Mouse (Mus musculus) cerebellum, postnatal 10 days (tissue): Measurements from ENCODE around the gene Mynn.
A peak's percentile ranks its signal among the peaks of the same experiment; 100 is the strongest.
"Not testable (repeated sequence)": the region's sequence is repeated elsewhere in the genome, so short reads cannot be mapped to it uniquely, and the experiment has no call there.

Experiments used
- DNase-seq, 2 experiments: peaks; one replicate each; pipeline ENCODE4 v3.0.0; 2021; ENCODE audit warnings: mixed read lengths in 2 of 2

Mynn gene

DNA sequence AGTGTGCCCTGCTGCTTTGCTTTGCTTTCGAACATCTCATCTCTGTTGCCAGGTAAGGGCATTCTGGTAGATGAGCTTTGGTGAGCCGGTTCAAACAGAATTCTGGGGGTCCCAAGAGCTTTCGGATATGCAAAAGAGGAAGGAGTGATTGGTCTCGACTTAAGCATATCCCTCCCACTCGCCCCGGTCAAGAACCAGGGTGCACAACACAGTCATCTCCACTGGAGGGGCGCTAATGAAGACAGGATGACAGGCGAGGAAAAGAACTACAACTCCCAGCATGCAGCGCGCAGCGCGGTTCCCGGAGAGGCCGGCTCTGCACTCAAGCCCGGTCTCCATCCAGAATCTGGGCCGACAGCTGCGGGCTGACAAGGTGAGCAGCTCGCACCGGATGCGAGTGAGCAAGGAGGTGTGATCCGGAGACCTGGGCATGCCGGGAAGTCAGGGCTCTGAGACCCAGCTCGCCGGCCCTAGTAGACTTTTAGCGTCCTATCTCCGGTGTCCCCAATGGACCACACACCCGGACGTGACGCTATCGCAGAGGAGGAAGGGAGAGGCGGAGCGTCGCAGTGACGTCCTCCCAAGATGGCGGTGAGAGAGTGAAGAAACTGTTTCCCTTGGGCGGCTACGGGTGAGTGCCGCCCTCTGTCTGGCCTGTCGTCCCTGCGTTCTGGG is at the start of gene Mynn:
TSS of gene Mynn (plus strand) at position 1 of the 675 bp plus-strand sequence.
- peak; percentile 98 for DNase-seq

DNA sequence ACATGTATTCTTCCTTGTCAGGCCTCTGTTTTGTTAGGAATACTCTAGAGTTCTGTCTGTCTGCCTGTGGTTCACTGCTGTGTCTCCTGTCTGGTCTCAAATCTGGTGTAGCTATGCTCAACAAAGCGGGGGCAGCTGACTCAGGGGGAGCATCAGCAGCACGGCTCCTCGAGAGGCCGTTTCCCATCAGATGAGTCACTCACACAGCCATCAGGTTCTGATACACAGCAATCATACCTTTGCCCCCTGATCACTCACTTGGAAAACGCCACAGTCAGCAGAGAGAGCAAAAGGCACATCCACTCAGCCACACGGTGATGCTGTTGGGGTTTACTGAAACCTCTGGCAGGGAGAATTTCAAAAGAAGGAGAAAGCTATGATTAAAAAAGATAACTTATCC is 48.1 kb upstream of the Mynn start:
- DNase-seq: no peak

GRCm38 (mm10) chr3:30560677-30561314 is 41.1 kb upstream of the Mynn start:
- DNase-seq: peak in 1 of 2 experiments; percentile 16

GRCm38 (mm10) chr3:30566333-30566732 is 35.5 kb upstream of the Mynn start:
- DNase-seq: not testable (repeated sequence)

DNA sequence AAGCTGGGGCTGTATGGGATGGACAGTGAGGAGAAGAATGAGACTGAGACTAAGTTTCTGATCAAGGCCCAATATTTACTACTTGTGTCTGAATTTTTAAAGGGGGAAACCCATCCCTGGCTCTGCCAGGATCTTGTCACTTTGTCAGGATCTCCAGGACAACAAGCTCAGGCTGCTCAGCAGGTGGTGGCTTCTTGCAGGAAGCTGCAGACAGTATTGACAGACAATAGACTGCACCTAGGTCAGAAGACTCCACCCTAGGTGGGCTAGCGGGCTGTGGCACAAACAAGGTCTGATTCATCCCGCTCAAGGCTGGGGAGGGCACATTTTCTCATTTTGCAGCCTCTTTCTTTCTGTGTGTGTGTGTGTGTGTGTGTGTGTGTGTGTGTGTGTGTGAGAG is 28.3 kb upstream of the Mynn start:
- no peak for DNase-seq

DNA sequence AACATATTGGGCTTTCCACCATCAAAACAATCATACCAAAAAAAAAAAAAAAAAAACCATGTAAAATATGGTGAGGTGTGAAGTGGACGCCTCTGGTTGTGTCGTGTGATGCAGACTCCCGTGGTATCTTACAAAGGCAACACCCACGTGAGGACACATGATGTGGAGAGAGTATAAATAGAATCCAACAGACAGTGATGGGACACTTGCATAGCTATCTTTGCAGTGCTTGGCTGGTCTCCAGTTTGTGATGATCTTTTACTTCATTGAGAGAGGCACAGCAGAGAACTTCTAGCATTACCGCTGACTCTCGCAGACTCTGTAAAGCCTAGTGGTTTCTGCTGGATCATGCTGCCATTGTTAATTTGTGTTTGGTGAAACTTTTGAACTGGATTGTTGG is 13.0 kb upstream of the Mynn start:
- DNase-seq: no peak

- peak; percentile 36 to 56 for DNase-seq
Observed at GRCm38 (mm10) chr3:30592418-30592853, 9.4 kb upstream of the Mynn start.

DNA sequence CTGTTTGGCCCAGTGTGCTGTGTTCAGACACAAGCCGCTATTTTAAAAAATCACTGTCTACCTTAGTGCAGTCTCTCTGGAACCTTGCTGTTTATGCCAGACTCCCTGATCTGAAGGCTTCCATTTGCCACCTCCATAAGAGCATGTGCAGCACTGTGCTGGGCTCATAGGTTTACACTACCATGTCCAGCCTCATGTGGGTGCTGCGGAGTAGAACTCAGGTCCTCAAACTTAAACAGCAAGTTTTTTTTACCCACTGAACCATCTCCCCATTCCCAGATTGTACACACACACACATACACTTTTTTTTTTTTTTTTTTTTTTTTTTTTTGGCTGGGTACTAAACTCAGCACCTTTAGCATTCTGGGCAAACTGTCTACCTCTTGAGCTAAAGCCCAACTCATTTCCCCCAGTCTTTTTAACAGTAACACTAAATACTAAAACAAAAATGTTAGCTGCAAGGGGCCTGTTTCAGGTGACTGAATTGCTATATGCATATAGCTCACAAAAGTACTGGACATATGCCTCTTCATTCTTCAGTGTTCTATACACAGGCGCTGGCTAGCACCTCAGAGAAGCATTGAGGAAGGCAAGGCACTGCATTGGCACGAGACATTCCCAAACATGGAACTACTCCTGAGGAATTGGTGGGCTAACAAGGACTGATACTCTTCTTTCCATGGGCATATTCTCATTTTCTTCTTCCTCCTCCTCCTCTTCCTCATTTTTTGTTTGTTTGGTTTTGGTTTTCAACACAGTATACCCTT is 8.0 kb upstream of the Mynn start:
- DNase-seq: peak in 1 of 2 experiments; percentile 13

GRCm38 (mm10) chr3:30595111-30595832 is 6.6 kb upstream of the Mynn start:
- DNase-seq: peak; percentile 66 to 73

GRCm38 (mm10) chr3:30597271-30597670 is 4.6 kb upstream of the Mynn start:
- no peak for DNase-seq

DNA sequence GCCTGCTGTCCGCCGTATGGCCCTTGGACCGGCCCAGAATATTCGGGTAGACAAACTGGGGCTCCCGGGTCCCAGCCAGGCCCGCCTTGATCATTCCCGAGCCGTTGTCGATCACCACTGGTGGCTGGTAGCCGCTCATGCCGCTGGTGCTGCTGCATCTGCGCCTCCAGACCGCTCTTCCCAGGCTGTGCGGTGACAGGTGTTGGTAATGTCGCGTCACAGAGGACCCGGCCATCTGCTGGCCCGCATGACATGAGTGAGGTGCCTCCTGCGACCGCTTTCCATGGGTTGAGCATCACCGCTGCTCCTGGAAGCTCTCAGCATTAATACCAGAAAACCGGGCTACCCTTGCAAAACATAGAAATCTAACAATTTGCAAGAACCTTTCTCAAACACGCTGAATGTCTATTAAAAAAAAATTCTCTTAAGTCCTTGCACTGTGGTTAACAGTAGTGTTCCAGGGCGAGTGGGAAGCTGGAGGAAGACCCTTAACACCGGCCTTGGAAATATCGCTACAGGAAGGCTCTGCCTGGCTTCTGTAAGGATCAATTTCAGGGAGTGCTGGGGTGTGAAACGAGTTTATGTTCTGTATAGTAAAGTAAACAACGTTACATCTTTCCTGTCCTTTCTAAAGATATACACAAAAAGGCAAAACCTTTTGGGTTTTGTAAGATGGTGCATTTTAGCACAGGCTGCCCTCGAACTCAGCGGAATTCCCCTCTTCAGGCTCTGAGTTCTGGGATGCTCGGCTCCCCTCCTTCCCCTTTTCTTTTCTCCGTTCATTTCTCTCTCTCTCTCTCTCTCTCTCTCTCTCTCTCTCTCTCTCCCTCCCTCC is 1.9 kb upstream of the Mynn start, which contains the start of gene Actrt3:
TSS of gene Actrt3 (minus strand) at position 229 of the 835 bp plus-strand sequence.
- DNase-seq: peak; percentile 81 to 82

DNA sequence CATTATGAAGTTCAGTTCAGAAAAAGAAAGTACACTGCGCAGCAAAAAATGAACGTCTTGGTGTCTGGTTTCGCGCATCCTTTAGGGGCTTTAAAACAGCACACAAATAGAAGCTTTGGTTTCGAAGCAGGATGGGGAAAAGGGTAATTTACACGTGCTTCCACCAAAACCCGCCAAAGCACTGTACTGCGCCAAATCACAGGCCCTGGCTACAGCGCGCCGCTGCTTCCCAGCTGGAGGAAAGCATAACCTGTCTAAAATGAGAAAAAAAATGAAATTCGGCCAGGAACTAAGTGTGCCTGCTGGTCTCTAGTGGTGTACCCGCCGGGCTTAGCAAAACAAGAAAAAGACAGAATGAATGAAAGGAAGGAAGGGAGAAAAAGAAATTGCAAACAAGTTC is 1.1 kb upstream of the Mynn start:
- DNase-seq: peak; percentile 53 to 67

DNA sequence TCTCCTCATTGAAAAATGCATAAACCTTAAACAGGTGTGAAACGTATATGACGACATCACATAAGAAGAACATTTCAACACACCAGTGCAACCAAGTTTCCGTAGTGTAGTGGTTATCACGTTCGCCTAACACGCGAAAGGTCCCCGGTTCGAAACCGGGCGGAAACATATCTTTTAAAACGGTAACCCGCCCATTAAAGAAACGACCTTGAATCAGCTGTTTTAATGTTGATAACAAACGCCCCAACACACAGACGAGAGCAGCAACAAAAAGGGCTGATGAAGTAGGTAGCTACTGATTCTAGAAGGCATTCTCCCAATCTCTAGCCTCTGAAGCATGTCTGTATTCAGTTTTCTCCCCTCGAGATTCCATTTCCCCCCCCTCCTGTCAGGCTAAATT is 690 bp upstream of the Mynn start:
- DNase-seq: peak; percentile 91 to 92

- DNase-seq: no peak
Observed at GRCm38 (mm10) chr3:30601610-30602064, 228 bp upstream of the Mynn start.

DNA sequence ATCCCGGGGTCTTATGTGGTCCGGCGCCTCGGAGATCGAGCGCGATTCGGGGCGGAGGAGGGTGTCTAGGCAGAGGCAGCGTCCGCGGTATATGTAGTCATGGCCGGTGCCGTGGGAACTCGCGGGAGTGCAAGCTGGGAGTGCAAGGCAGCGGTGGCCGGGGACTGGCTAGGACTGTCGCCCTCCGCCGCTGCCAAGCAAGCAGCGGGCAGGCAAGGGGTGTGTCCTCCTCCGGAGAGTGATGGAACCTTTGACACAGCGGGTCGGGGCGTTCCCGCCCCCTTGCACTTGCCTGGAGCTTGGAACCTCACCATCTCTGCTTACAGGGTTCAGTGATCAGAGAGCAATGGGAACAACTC is 854 bp downstream of the Mynn start:
- DNase-seq: peak; percentile 78 to 80

GRCm38 (mm10) chr3:30603256-30603655 is 1.4 kb downstream of the Mynn start:
- DNase-seq: peak in 1 of 2 experiments; percentile 9

- DNase-seq: no peak
Observed at GRCm38 (mm10) chr3:30608999-30609398, 7.1 kb downstream of the Mynn start.

DNA sequence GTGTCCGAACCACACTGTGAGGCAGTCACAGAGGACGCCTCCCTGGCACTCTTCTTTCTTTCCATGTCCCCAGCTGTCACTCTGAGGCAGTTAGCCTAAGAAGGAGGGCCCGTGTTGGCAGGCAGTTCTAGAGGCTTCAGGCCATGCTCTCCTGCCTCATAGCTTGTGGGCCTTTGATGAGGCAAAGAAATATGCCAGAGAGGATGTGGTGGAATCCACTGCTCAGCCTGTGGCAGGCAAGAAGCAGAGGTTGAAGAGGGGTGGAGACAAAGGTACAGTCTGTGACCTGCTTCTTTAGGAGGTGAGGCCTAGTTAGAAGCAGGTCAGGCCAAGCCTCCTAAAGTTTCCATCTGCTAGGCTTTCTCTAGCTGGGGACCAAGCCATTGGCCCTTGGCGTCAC is 9.1 kb downstream of the Mynn start:
- no peak for DNase-seq

DNA sequence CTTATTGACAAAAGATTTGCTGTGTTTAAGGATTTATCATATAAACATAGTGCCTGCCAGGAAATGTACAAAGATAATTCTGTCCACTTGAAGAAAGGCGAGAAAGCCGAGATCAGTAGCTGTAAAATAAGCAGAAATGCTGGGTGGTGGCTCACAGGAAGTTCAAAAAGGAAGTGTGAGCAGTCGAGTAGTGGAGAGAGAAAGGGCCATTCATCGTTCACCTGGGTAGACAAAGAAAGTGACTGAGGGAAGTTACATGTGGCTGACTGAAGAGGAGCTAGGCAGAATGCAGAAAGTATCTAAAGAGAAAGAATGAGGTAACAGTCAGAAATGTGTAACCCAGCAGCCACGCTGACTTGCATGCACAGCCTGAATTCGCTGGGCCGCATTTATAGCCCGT is 18.3 kb downstream of the Mynn start:
- no peak for DNase-seq

DNA sequence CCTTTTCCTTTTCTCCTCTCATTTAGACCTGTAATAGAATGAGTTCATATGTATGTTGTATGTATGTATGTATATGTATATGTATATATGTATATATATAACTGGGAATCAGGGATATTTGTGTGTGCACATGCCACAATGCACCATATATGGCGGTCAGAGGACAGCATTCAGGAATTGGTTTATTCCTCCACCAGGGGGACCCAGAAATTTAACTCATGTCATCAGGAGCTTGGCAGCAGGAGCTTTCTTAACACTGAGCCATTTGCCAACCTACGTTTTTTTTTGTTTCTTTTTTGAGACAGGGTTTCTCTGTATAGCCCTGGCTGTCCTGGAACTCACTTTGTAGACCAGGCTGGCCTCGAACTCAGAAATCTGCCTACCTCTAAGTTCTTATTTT is 31.8 kb downstream of the Mynn start:
- DNase-seq: no peak

GRCm38 (mm10) chr3:30635629-30636028 is 33.8 kb downstream of the Mynn start:
- DNase-seq: no peak

GRCm38 (mm10) chr3:30644207-30644606 is 42.3 kb downstream of the Mynn start, which contains the start of gene Lrriq4:
Gene Lrriq4 (plus strand): TSS chr3:30644507.
- DNase-seq: peak; percentile 48 to 64
